Mouse (Mus musculus) CH12.LX (cell line): ENCODE results near the gene Bco1. TPM values are rescaled to one million over a fixed set of nuclear protein-coding genes. Genes with fewer than 3 reads are reported as not detected.

Experiments
- DNase-seq: peaks from one replicate; pipeline ENCODE4 v3.0.0-alpha.2; 2013; ENCODE audit errors: extremely low read depth
- H3K27ac ChIP-seq: 2 replicates; pipeline ENCODE4 v1.5.1; 2012; ENCODE audit warnings: low read depth, mild to moderate bottlenecking, control low read depth, moderate library complexity; ENCODE audit not compliant: insufficient read depth
- H3K27me3 ChIP-seq: replicated peaks from 2 replicates; pipeline ENCODE3; 2012; ENCODE audit warnings: inconsistent platforms
- H3K36me3 ChIP-seq, 2 experiments: replicated peaks in 1 of 2; 2 replicates each; pipeline versions ENCODE3 to v1.6.1; 2012; ENCODE audit warnings: inconsistent platforms in 1 of 2, low read length in 1 of 2, mild to moderate bottlenecking in 1 of 2, mixed read lengths in 1 of 2, moderate library complexity in 1 of 2; ENCODE audit not compliant: control insufficient read depth in 1 of 2, insufficient read depth in 1 of 2
- H3K4me1 ChIP-seq, 2 experiments: 2 replicates each; pipeline ENCODE4 v1.6.1; 2012; ENCODE audit warnings: inconsistent platforms in 1 of 2, moderate library complexity in 1 of 2; ENCODE audit not compliant: insufficient read depth in 2 of 2, control insufficient read depth in 1 of 2
- H3K4me2 ChIP-seq: 2 replicates; pipeline ENCODE4 v1.6.1; 2012; ENCODE audit warnings: low read depth, mild to moderate bottlenecking, control low read depth; ENCODE audit not compliant: poor library complexity, insufficient read depth, severe bottlenecking
- H3K4me3 ChIP-seq, 3 experiments: fragments of 150-350 bp in 1 of 3; sonication (generic) in 1 of 3; replicated peaks in 1 of 3; 2 replicates each; pipeline versions ENCODE3 to v1.5.1; 2011 to 2012; ENCODE audit warnings: low read depth in 2 of 3, low read length in 2 of 3, mild to moderate bottlenecking in 2 of 3, moderate library complexity in 2 of 3, control low read depth in 1 of 3, improper control_type of control experiment in 1 of 3, inconsistent platforms in 1 of 3, mixed read lengths in 1 of 3; ENCODE audit not compliant: poor library complexity in 1 of 3
- H3K79me2 ChIP-seq: replicated peaks from 2 replicates; pipeline ENCODE4 v1.6.1; 2012; ENCODE audit warnings: mild to moderate bottlenecking, moderate library complexity; ENCODE audit not compliant: control insufficient read depth, poor library complexity, insufficient read depth, severe bottlenecking; ENCODE audit errors: extremely low read depth
- H3K9ac ChIP-seq: 2 replicates; pipeline ENCODE4 v1.6.1; 2012; ENCODE audit warnings: low read depth, mild to moderate bottlenecking, control low read depth, moderate library complexity; ENCODE audit not compliant: insufficient read depth
- H3K9me3 ChIP-seq: replicated peaks from 2 replicates; pipeline ENCODE3; 2012; ENCODE audit warnings: low read length, inconsistent platforms, mixed read lengths
- BHLHE40 ChIP-seq: IDR thresholded peaks from 2 replicates; pipeline ENCODE4 v1.6.1; 2011; ENCODE audit warnings: mild to moderate bottlenecking, low read depth, low read length, improper control_type of control experiment
- CTCF ChIP-seq, 2 experiments: IDR thresholded peaks in 1 of 2; conservative IDR thresholded peaks in 1 of 2; 2 replicates each; pipeline ENCODE4 v1.5.1; 2011 to 2012; ENCODE audit warnings: low read depth in 2 of 2, low read length in 2 of 2, improper control_type of control experiment in 1 of 2, inconsistent platforms in 1 of 2, mild to moderate bottlenecking in 1 of 2, moderate library complexity in 1 of 2
- E2F4 ChIP-seq: IDR thresholded peaks from 2 replicates; pipeline ENCODE4 v1.6.1; 2011; ENCODE audit warnings: low read depth, low read length, improper control_type of control experiment; ENCODE audit not compliant: insufficient replicate concordance
- ELF1 ChIP-seq: IDR thresholded peaks from 2 replicates; pipeline ENCODE4 v1.6.1; 2014; ENCODE audit warnings: low read depth, mild to moderate bottlenecking, inconsistent platforms, low read length, improper control_type of control experiment
- EP300 ChIP-seq: IDR thresholded peaks from 2 replicates; pipeline ENCODE4 v1.6.1; 2011; ENCODE audit warnings: low read length, improper control_type of control experiment
- GABPA ChIP-seq: IDR thresholded peaks from 2 replicates; pipeline ENCODE4 v1.6.1; 2012; ENCODE audit warnings: low read depth, low read length, improper control_type of control experiment, inconsistent platforms; ENCODE audit not compliant: insufficient replicate concordance
- KAT2A ChIP-seq: IDR thresholded peaks from 2 replicates; pipeline ENCODE4 v1.6.1; 2012; ENCODE audit warnings: low read length, improper control_type of control experiment, inconsistent platforms; ENCODE audit not compliant: insufficient replicate concordance
- MAFK ChIP-seq: IDR thresholded peaks from 2 replicates; pipeline ENCODE4 v1.6.1; 2011; ENCODE audit warnings: low read length, improper control_type of control experiment; ENCODE audit not compliant: insufficient replicate concordance
- MAZ ChIP-seq: IDR thresholded peaks from 2 replicates; pipeline ENCODE4 v1.6.1; 2012; ENCODE audit warnings: low read depth, mild to moderate bottlenecking, inconsistent platforms, low read length, improper control_type of control experiment, moderate library complexity
- MEF2A ChIP-seq: IDR thresholded peaks from 2 replicates; pipeline ENCODE4 v1.6.1; 2014; ENCODE audit warnings: low read depth, mild to moderate bottlenecking, inconsistent platforms, low read length, improper control_type of control experiment, borderline replicate concordance
- MXI1 ChIP-seq: IDR thresholded peaks from 2 replicates; pipeline ENCODE4 v1.6.1; 2011; ENCODE audit warnings: mild to moderate bottlenecking, low read depth, low read length, improper control_type of control experiment
- MYC ChIP-seq: IDR thresholded peaks from 2 replicates; pipeline ENCODE4 v1.6.1; 2011; ENCODE audit warnings: low read depth, mild to moderate bottlenecking, improper control_type of control experiment, low read length
- NELFE ChIP-seq: IDR thresholded peaks from 2 replicates; pipeline ENCODE4 v1.6.1; 2011; ENCODE audit warnings: low read depth, low read length, improper control_type of control experiment
- NRF1 ChIP-seq: IDR thresholded peaks from 2 replicates; pipeline ENCODE4 v1.6.1; 2014; ENCODE audit warnings: low read depth, mild to moderate bottlenecking, inconsistent platforms, low read length, improper control_type of control experiment, moderate library complexity
- POLR2AphosphoS2 ChIP-seq: IDR thresholded peaks from 2 replicates; pipeline ENCODE4 v1.6.1; 2011; ENCODE audit warnings: low read depth, low read length, improper control_type of control experiment
- RAD21 ChIP-seq: IDR thresholded peaks from 2 replicates; pipeline ENCODE4 v1.6.1; 2011; ENCODE audit warnings: low read depth, mild to moderate bottlenecking, low read length, improper control_type of control experiment, moderate library complexity
- RCOR1 ChIP-seq: conservative IDR thresholded peaks from 2 replicates; pipeline ENCODE4 v1.6.1; 2012; ENCODE audit warnings: low read depth, mild to moderate bottlenecking, inconsistent platforms, low read length, improper control_type of control experiment
- TBP ChIP-seq: conservative IDR thresholded peaks from 2 replicates; pipeline ENCODE4 v1.6.1; 2011; ENCODE audit warnings: low read depth, low read length, improper control_type of control experiment
- TCF12 ChIP-seq: IDR thresholded peaks from 2 replicates; pipeline ENCODE4 v1.6.1; 2014; ENCODE audit warnings: low read depth, mild to moderate bottlenecking, inconsistent platforms, low read length, improper control_type of control experiment
- USF1 ChIP-seq: IDR thresholded peaks from 2 replicates; pipeline ENCODE4 v1.6.1; 2014; ENCODE audit warnings: low read depth, mild to moderate bottlenecking, inconsistent platforms, low read length, improper control_type of control experiment
- ZC3H11A ChIP-seq: IDR thresholded peaks from 2 replicates; pipeline ENCODE4 v1.6.1; 2012; ENCODE audit warnings: low read depth, mild to moderate bottlenecking, inconsistent platforms, low read length, improper control_type of control experiment
- dilution Hi-C: fragments of 300-500 bp; cut with MboI; formaldehyde crosslinking; loops from 2 replicates; pipeline ENCODE4 v1.14.3; 2020; ENCODE audit warnings: low sequenced_read_pairs; ENCODE audit not compliant: extremely low pct_unique_long_range_greater_than_20kb, extremely low pct_ligation_motif_present
- in situ Hi-C: fragments of 300-500 bp; cut with MboI; formaldehyde crosslinking; loops from 3 replicates; pipeline ENCODE4 v1.14.3; 2019; ENCODE audit warnings: low sequenced_read_pairs, low pct_ligation_motif_present, low pct_unique_long_range_greater_than_20kb, mixed read lengths
- polyA plus RNA-seq: library from polyadenylated mRNA; unstranded; fragments of >175 nt; gene quantifications from 2 replicates; pipeline ENCODE4 v1.2.1, GENCODE M21; 2012; ENCODE audit warnings: low read depth; ENCODE audit not compliant: insufficient read length
- total RNA-seq, 2 experiments: library from RNA; depleted of rRNA; stranded (reverse); fragments of 300-350 nt in 1 of 2; fragments of >200 nt in 1 of 2; gene quantifications; 2 replicates each; pipeline ENCODE4 v1.2.3; 2012 to 2014

Bco1 gene
- total and polyA plus RNA-seq, 3 experiments, result not detected

- Histone ChIP-seq H3K4me3 (no peak overlapping the region), H3K79me2 (no peaks in the 10 kb centered on the region), H3K27ac (no peak overlapping the region), H3K9me3 (peaks cover 13% of the 10 kb centered on the region), H3K9ac (no peak overlapping the region), H3K4me1 (no peaks in the 10 kb centered on the region), H3K4me2 (no peak overlapping the region), H3K27me3 (peaks cover 14% of the 10 kb centered on the region), H3K36me3 (no peaks in the 10 kb centered on the region)
- DNase-seq, result no peak
- no peak for TF ChIP-seq MEF2A
- TF ChIP-seq TCF12, result no peak
- no peak for TF ChIP-seq USF1
- TF ChIP-seq GABPA, result no peak
- no peak for TF ChIP-seq POLR2AphosphoS2
- TF ChIP-seq NELFE, result no peak
- no peak for TF ChIP-seq ZC3H11A
- no peak for TF ChIP-seq RCOR1
- TF ChIP-seq KAT2A, result no peak
- no peak for TF ChIP-seq BHLHE40
- TF ChIP-seq MXI1, result no peak
- no peak for TF ChIP-seq TBP
- TF ChIP-seq MYC, result no peak
- TF ChIP-seq E2F4, result no peak
- TF ChIP-seq RAD21, result no peak
- TF ChIP-seq MAZ, result no peak
- TF ChIP-seq CTCF (conservative IDR thresholded peaks at IDR 0.05 in 1 of 2, IDR thresholded peaks at IDR 0.05 in 1 of 2; ENCODE audit: low read depth in 2 of 2, low read length in 2 of 2), result no peak
- in situ Hi-C loops (no loop called here), dilution Hi-C loops (no loop called here)
Measured at GRCm38 (mm10) chr8:117097051-117097563, 1.5 kb downstream of the Bco1 start.

- Histone ChIP-seq H3K9ac (no peak overlapping the region), H3K9me3 (peaks cover 13% of the 10 kb centered on the region)
- TF ChIP-seq MYC (no peak), EP300 (no peak), RAD21 (no peak), MAFK (no peak), ELF1 (no peak), NELFE (no peak), MXI1 (no peak), NRF1 (no peak)
- TF ChIP-seq, all 38 proteins: peak for 0
- no peak overlapping the region for H3K27ac ChIP-seq
- no peaks in the 10 kb centered on the region for H3K79me2 ChIP-seq
- H3K27me3 ChIP-seq, result peaks cover 18% of the 10 kb centered on the region
- dilution Hi-C loops, result no loop called here
- in situ Hi-C loops, result no loop called here
- no peak overlapping the region for H3K4me3 ChIP-seq
- H3K4me2 ChIP-seq, result no peak overlapping the region
- no peaks in the 10 kb centered on the region for H3K4me1 ChIP-seq
- no peaks in the 10 kb centered on the region for H3K36me3 ChIP-seq
- DNase-seq, result no peak
Measured at GRCm38 (mm10) chr8:117097564-117098191, 2.0 kb downstream of the Bco1 start.
